Mouse (Mus musculus) liver, postnatal 0 days (tissue): ENCODE measurements around the gene Pabpn1l. TPM values are rescaled to one million over a fixed set of nuclear protein-coding genes. Genes with fewer than 3 reads are reported as not detected.
A peak's percentile ranks its signal among the peaks of the same experiment; 100 is the strongest.
"Not testable (repeated sequence)": the region's sequence is repeated elsewhere in the genome, so short reads cannot be mapped to it uniquely, and the experiment has no call there.

Source experiments
- ATAC-seq: fragments of 200-750 bp; cut with Nextera tagmentation; 2 replicates; pipeline ENCODE4 v1.8.0; 2017; ENCODE audit warnings: mild to moderate bottlenecking, moderate library complexity
- DNase-seq: peaks from one replicate; pipeline ENCODE4 v3.0.0-alpha.2; 2016
- H3K27ac ChIP-seq: fragments of 300-500 bp; sonication (generic); 2 replicates; pipeline ENCODE4 v1.5.1; 2014; ENCODE audit warnings: antibody characterized with exemption, moderate library complexity, mild to moderate bottlenecking, low read depth
- H3K27me3 ChIP-seq: fragments of 300-500 bp; sonication (generic); 2 replicates; pipeline ENCODE4 v1.6.1; 2014; ENCODE audit warnings: low read length, control low read depth, mixed read lengths; ENCODE audit not compliant: insufficient read depth
- H3K36me3 ChIP-seq: fragments of 300-500 bp; sonication (generic); replicated peaks from 2 replicates; pipeline ENCODE4 v1.6.1; 2014; ENCODE audit warnings: mild to moderate bottlenecking, control low read depth, low read length, moderate library complexity, mixed read lengths; ENCODE audit not compliant: insufficient read depth
- H3K4me1 ChIP-seq: fragments of 300-500 bp; sonication (generic); 2 replicates; pipeline ENCODE4 v1.6.1; 2014; ENCODE audit warnings: antibody characterized with exemption, mild to moderate bottlenecking, control low read depth; ENCODE audit not compliant: insufficient read depth
- H3K4me2 ChIP-seq: fragments of 300-500 bp; sonication (generic); 2 replicates; pipeline ENCODE4 v1.6.1; 2014; ENCODE audit warnings: low read depth, mild to moderate bottlenecking, low read length, moderate library complexity, mixed read lengths
- H3K4me3 ChIP-seq: fragments of 300-500 bp; sonication (generic); 2 replicates; pipeline ENCODE4 v1.5.1; 2014; ENCODE audit warnings: low read depth, low read length
- H3K9ac ChIP-seq: fragments of 300-500 bp; sonication (generic); replicated peaks from 2 replicates; pipeline ENCODE4 v1.6.1; 2014; ENCODE audit warnings: mild to moderate bottlenecking, moderate library complexity
- H3K9me3 ChIP-seq: fragments of 300-500 bp; sonication (generic); 2 replicates; pipeline ENCODE4 v1.6.1; 2016; ENCODE audit warnings: mild to moderate bottlenecking, control low read depth, low read length, mixed read lengths
- CTCF ChIP-seq: sonication (generic); IDR thresholded peaks from 2 replicates; pipeline ENCODE4 v1.5.1; 2016; ENCODE audit warnings: antibody characterized with exemption, low read depth
- EP300 ChIP-seq: IDR thresholded peaks from 2 replicates; pipeline ENCODE4 v1.6.1; 2016; ENCODE audit warnings: antibody characterized with exemption, low read depth, mild to moderate bottlenecking
- WGBS: fragments of 180-500 bp; shearing (Covaris S2); extraction: QIAGEN DNeasy Blood & Tissue Kit; methylation state at CpG from one replicate; pipeline ENCODE4 v1.1.7; 2014; ENCODE audit not compliant: insufficient replicate concordance; 5-methylcytosine and 5-hydroxymethylcytosine counted together
- microRNA-seq: library from miRNA; unstranded; fragments of <30 nt; microRNA quantifications from one replicate; pipeline ENCODE4, GENCODE M21; 2016
- polyA plus RNA-seq: library from polyadenylated mRNA; unstranded; fragments of >200 nt; fragmentation: Nextera tagmentation; extraction: Ambion mirVana; gene quantifications from 2 replicates; pipeline ENCODE4 v1.2.1, GENCODE M21; 2015

The Pabpn1l gene
- polyA plus RNA-seq, 1 experiment from 2014 or later = not detected

- Histone ChIP-seq H3K9me3 (no peaks in the 10 kb centered on the region), H3K9ac (0 out of 2 replicates have a peak overlapping the region, but pooled peaks have one; percentile 4), H3K4me2 (no peak overlapping the region), H3K4me3 (no peak overlapping the region), H3K27me3 (no peaks in the 10 kb centered on the region), H3K4me1 (peaks cover 31% of the 10 kb centered on the region), H3K36me3 (peaks cover 37% of the 10 kb centered on the region), H3K27ac (peak overlapping the region; percentile 84)
- no peak for DNase-seq
- WGBS = 51% methylated on average over 9 of the region's 9 CpGs
- TF ChIP-seq EP300 (no peak), CTCF (no peak)
- ATAC-seq = no peak
Measured at GRCm38 (mm10) chr8:122573577-122573976, 49.0 kb downstream of the Pabpn1l start.

- Histone ChIP-seq H3K36me3 (peaks cover 37% of the 10 kb centered on the region), H3K9ac (0 out of 2 replicates have a peak overlapping the region, but pooled peaks have one; percentile 4), H3K4me1 (peaks cover 31% of the 10 kb centered on the region), H3K27ac (peak overlapping the region; percentile 84; the same call in 1 of the 2 replicates)
- not testable (repeated sequence) for DNase-seq, ATAC-seq, H3K4me3 ChIP-seq, H3K27me3 ChIP-seq, H3K4me2 ChIP-seq, H3K9me3 ChIP-seq
- 60% methylated on average over 4 of the region's 4 CpGs for WGBS
Measured at GRCm38 (mm10) chr8:122573176-122573575, 49.4 kb downstream of the Pabpn1l start.

- Histone ChIP-seq H3K36me3 (peaks cover 37% of the 10 kb centered on the region), H3K4me2 (no peak overlapping the region), H3K27ac (no peak overlapping the region), H3K4me1 (peaks cover 31% of the 10 kb centered on the region), H3K9ac (no peak overlapping the region), H3K9me3 (no peaks in the 10 kb centered on the region), H3K4me3 (no peak overlapping the region), H3K27me3 (no peaks in the 10 kb centered on the region)
- WGBS = 90% methylated on average over 3 of the region's 3 CpGs
- ATAC-seq = no peak
- TF ChIP-seq EP300 (no peak), CTCF (no peak)
- no peak for DNase-seq
Measured at GRCm38 (mm10) chr8:122572751-122573150, 49.8 kb downstream of the Pabpn1l start.

- Histone ChIP-seq H3K9me3 (no peaks in the 10 kb centered on the region), H3K27me3 (no peaks in the 10 kb centered on the region), H3K4me1 (peaks cover 32% of the 10 kb centered on the region), H3K4me3 (no peak overlapping the region), H3K36me3 (peaks cover 37% of the 10 kb centered on the region), H3K27ac (no peak overlapping the region), H3K9ac (no peak overlapping the region), H3K4me2 (no peak overlapping the region)
- no peak for ATAC-seq
- DNase-seq = no peak
- WGBS = 91% methylated on average over 17 of the region's 17 CpGs
- no peak for TF ChIP-seq CTCF
- TF ChIP-seq EP300 = no peak
Measured at GRCm38 (mm10) chr8:122571750-122572267, 50.7 kb downstream of the Pabpn1l start.

- H3K4me1 ChIP-seq = peaks cover 39% of the 10 kb centered on the region
- no peak overlapping the region for H3K4me3 ChIP-seq
- peaks cover 37% of the 10 kb centered on the region for H3K36me3 ChIP-seq
- no peaks in the 10 kb centered on the region for H3K9me3 ChIP-seq
- no peak overlapping the region for H3K9ac ChIP-seq
- no peaks in the 10 kb centered on the region for H3K27me3 ChIP-seq
- no peak for TF ChIP-seq CTCF
- TF ChIP-seq EP300 = no peak
- WGBS = 93% methylated on average over 11 of the region's 11 CpGs
- no peak overlapping the region for H3K27ac ChIP-seq
- H3K4me2 ChIP-seq = no peak overlapping the region
- ATAC-seq = no peak
- no peak for DNase-seq
Measured at GRCm38 (mm10) chr8:122571153-122571552, 51.4 kb downstream of the Pabpn1l start.

- H3K4me3 ChIP-seq = no peak overlapping the region
- H3K4me1 ChIP-seq = peaks cover 32% of the 10 kb centered on the region
- ATAC-seq (no peak), DNase-seq (no peak)
- peak overlapping the region; percentile 89 for H3K4me2 ChIP-seq
- TF ChIP-seq EP300 (no peak), CTCF (no peak)
- no peaks in the 10 kb centered on the region for H3K9me3 ChIP-seq
- H3K9ac ChIP-seq = no peak overlapping the region
- WGBS = 95% methylated on average over 16 of the region's 16 CpGs
- peaks cover 37% of the 10 kb centered on the region for H3K36me3 ChIP-seq
- H3K27me3 ChIP-seq = no peaks in the 10 kb centered on the region
- H3K27ac ChIP-seq = no peak overlapping the region
Measured at GRCm38 (mm10) chr8:122569996-122570395, 52.5 kb downstream of the Pabpn1l start.

Small RNA genes lying within 50 kb of the gene (microRNA-seq; reads per million reads assigned to microRNA genes)
- not detected for gene Mir6396

Other genes with a start within 250 kb of the Pabpn1l start
- gene Zc3h18, start 246.1 kb downstream of the Pabpn1l start, polyA plus RNA-seq = 12.8 and 15.6 TPM in 2 replicates
- not detected in 2 replicates for gene Il17c, start 200.7 kb downstream of the Pabpn1l start, polyA plus RNA-seq
- gene Cyba, start 189.8 kb downstream of the Pabpn1l start, polyA plus RNA-seq = 211 and 220 TPM in 2 replicates
- gene Mvd, start 179.3 kb downstream of the Pabpn1l start, polyA plus RNA-seq = 4.9 and 5.8 TPM in 2 replicates
- 1.4 and 3.4 TPM in 2 replicates for gene Snai3, start 162.0 kb downstream of the Pabpn1l start, polyA plus RNA-seq
- gene Rnf166, start 146.7 kb downstream of the Pabpn1l start, polyA plus RNA-seq = 18.5 and 18.9 TPM in 2 replicates
- gene Ctu2, start 146.6 kb downstream of the Pabpn1l start, polyA plus RNA-seq = 17.8 and 20.9 TPM in 2 replicates
- 2.6 and 3.4 TPM in 2 replicates for gene Piezo1, start 71.4 kb downstream of the Pabpn1l start, polyA plus RNA-seq
- 19.8 and 23.7 TPM in 2 replicates for gene Cdt1, start 54.7 kb downstream of the Pabpn1l start, polyA plus RNA-seq
- gene Aprt, start 45.8 kb downstream of the Pabpn1l start, polyA plus RNA-seq = 223 and 249 TPM in 2 replicates
- gene Galns, start 11.3 kb downstream of the Pabpn1l start, polyA plus RNA-seq = 6.8 and 6.9 TPM in 2 replicates
- 29.3 and 30.7 TPM in 2 replicates for gene Trappc2l, start 11.1 kb downstream of the Pabpn1l start, polyA plus RNA-seq
- 2.1 and 2.4 TPM in 2 replicates for gene Cbfa2t3, start 76.4 kb upstream of the Pabpn1l start, polyA plus RNA-seq
- gene Acsf3, start 152.7 kb upstream of the Pabpn1l start, polyA plus RNA-seq = 9.6 and 10.7 TPM in 2 replicates
- 0.05 TPM in 1 of 2 replicates, not detected in the other for gene Cdh15, start 225.2 kb upstream of the Pabpn1l start, polyA plus RNA-seq